Mouse (Mus musculus) hindbrain, embryonic 16.5 days (tissue): Measurements from ENCODE around the gene BC024063. TPM values are rescaled to one million over a fixed set of nuclear protein-coding genes. Genes with fewer than 3 reads are reported as not detected.
"Not testable (repeated sequence)": the region's sequence is repeated elsewhere in the genome, so short reads cannot be mapped to it uniquely, and the experiment has no call there.

Source experiments
- ATAC-seq: fragments of 200-750 bp; cut with Nextera tagmentation; 2 replicates; pipeline ENCODE4 v1.8.0; 2017; ENCODE audit warnings: moderate TSS enrichment, moderate library complexity
- H3K27ac ChIP-seq: fragments of 300-500 bp; sonication (generic); 2 replicates; pipeline ENCODE4 v1.5.1; 2014; ENCODE audit warnings: low read depth, mild to moderate bottlenecking, control low read depth, low read length, moderate library complexity
- H3K27me3 ChIP-seq: fragments of 300-500 bp; sonication (generic); replicated peaks from 2 replicates; pipeline ENCODE4 v1.6.1; 2014; ENCODE audit warnings: low read length; ENCODE audit not compliant: control insufficient read depth, insufficient read depth
- H3K36me3 ChIP-seq: fragments of 300-500 bp; sonication (generic); 2 replicates; pipeline ENCODE4 v1.6.1; 2014; ENCODE audit warnings: mild to moderate bottlenecking, low read length, moderate library complexity, mixed read lengths; ENCODE audit not compliant: control insufficient read depth, insufficient read depth
- H3K4me1 ChIP-seq: fragments of 300-500 bp; sonication (generic); 2 replicates; pipeline ENCODE4 v1.6.1; 2014; ENCODE audit warnings: low read depth, low read length; ENCODE audit not compliant: control insufficient read depth, insufficient read depth
- H3K4me2 ChIP-seq: fragments of 300-500 bp; sonication (generic); 2 replicates; pipeline ENCODE4 v1.6.1; 2014; ENCODE audit warnings: mild to moderate bottlenecking, low read length, control low read depth, moderate library complexity
- H3K4me3 ChIP-seq: fragments of 300-500 bp; sonication (generic); 2 replicates; pipeline ENCODE4 v1.5.1; 2014; ENCODE audit warnings: mild to moderate bottlenecking, low read length, control low read depth, moderate library complexity
- H3K9ac ChIP-seq: fragments of 300-500 bp; sonication (generic); 2 replicates; pipeline ENCODE4 v1.6.1; 2014; ENCODE audit warnings: low read depth, mild to moderate bottlenecking, control low read depth, low read length, moderate library complexity
- H3K9me3 ChIP-seq: fragments of 300-500 bp; sonication (generic); 2 replicates; pipeline ENCODE4 v1.6.1; 2014; ENCODE audit warnings: mild to moderate bottlenecking, low read length, moderate library complexity; ENCODE audit not compliant: control insufficient read depth
- WGBS: fragments of 180-500 bp; shearing (Covaris S2); extraction: QIAGEN DNeasy Blood & Tissue Kit; methylation state at CpG from one replicate; pipeline ENCODE4 v1.1.7; 2014; 5-methylcytosine and 5-hydroxymethylcytosine counted together
- polyA plus RNA-seq: library from polyadenylated mRNA; unstranded; fragments of >200 nt; fragmentation: Nextera tagmentation; extraction: Ambion mirVana; gene quantifications from 2 replicates; pipeline ENCODE4 v1.2.1, GENCODE M21; 2015

Gene BC024063
- polyA plus RNA-seq: 5.4 and 6.4 TPM in 2 replicates

DNA sequence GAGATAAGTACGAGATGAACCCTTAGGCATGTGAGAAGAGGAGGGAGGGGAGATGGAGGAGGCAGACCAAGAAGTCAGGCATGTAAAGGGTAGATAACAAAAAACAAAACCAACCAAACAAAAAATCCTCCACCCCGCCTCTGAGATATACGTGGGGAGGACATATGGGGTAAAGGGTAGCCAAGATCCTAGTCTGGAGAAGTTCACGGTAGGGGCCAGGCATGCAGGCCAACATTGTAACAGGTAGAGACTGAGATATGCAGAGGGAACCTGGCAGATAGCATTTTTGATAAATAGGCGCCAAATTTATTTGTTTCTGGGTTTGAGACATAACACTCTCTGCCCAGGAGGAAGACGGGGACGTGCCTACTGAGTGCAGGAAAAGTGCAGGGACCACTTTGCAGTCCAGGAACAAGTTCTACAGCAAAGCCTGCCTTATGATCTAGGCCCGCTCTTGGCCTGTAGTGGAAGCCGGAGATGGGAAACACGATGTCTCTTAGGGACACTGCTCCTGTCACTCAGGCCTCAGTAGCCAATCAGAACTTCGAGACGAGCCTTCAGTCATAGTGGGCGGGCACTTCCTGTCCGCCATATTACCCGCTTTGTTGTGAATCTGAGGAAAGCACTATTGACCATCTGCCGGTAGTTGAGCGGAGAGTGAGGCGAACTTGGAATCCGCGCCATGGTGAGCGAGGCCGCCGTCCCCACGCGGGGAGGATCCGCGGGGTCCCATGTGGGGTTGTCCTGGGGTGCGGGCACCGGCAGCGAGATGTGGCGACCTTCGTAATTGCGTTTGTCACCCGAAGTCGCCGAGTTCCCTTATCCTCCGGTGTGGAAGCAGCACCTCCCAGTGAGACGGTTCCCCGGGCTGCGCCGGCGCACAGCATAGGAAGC, at the start of gene BC024063:
Gene BC024063 (plus strand): TSS at position 626 of the 894 bp plus-strand sequence.
- ATAC-seq: peak; percentile 99
- peak within 1 kb of the TSS; percentile 68 for H3K9ac ChIP-seq
- 22% methylated on average over 42 of the region's 42 CpGs for WGBS

DNA sequence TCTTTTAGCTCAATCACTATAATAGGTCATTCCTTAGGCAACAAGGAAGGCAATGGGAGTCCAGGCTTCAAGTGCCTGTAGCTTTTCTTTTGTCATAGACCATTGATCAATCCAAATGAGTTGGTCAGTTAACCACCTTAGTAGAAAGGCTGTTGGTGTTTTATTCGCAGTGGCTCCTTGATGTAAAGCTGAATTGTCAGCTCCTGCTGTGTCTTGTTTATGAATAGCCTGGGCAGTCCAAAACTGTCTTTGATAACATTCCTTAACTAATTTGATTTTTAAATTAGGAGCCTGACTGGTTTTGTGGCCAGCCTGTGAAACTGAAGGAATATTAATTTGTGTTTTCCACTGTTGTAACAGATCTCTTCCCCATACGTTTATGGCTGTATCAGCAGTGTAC, 41.0 kb upstream of the BC024063 start:
- Histone ChIP-seq H3K27me3 (no peaks in the 10 kb centered on the region), H3K4me3 (no peak overlapping the region)
- 81% methylated on average over 2 of the region's 2 CpGs for WGBS

More for the DNA sequence above, at the start of gene BC024063:
- Histone ChIP-seq H3K4me2 (peak within 1 kb of the TSS; percentile 55), H3K4me3 (peak within 1 kb of the TSS; percentile 50), H3K27ac (peak within 1 kb of the TSS; percentile 87)
- not testable (repeated sequence) for H3K27me3 ChIP-seq, H3K9me3 ChIP-seq, H3K4me1 ChIP-seq, H3K36me3 ChIP-seq

DNA sequence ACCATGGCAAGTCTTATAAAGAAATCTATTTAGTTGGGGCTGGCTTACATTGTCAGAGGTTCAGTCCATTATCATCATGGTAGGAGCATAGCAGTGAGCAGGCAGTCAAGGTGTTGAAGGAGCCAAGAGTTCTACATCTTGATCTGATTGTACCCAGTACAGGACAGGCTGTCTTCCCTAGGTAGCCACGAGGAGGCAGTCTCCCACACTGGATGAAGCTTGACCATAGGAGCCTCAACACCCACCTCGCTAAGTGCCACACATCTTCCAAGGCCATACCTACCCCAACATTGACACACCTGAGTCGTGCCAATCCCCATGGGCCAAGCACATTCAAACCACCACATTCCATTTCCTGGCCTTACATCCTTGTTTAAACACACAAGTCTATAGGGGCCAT, 36.5 kb upstream of the BC024063 start:
- Histone ChIP-seq H3K9me3 (peaks cover 19% of the 10 kb centered on the region), H3K27ac (no peak overlapping the region), H3K4me1 (peaks cover 7% of the 10 kb centered on the region), H3K36me3 (peaks cover 5% of the 10 kb centered on the region), H3K27me3 (no peaks in the 10 kb centered on the region), H3K4me2 (no peak overlapping the region), H3K9ac (no peak overlapping the region), H3K4me3 (no peak overlapping the region)
- ATAC-seq: no peak
- 89% methylated on average over 3 of the region's 3 CpGs for WGBS

More for the DNA sequence above, 41.0 kb upstream of the BC024063 start:
- ATAC-seq: no peak
- Histone ChIP-seq H3K4me1 (peaks cover under 1% of the 10 kb centered on the region), H3K27ac (no peak overlapping the region), H3K9me3 (no peaks in the 10 kb centered on the region; the same call in 1 of the 2 replicates), H3K9ac (no peak overlapping the region), H3K4me2 (no peak overlapping the region), H3K36me3 (no peaks in the 10 kb centered on the region)

DNA sequence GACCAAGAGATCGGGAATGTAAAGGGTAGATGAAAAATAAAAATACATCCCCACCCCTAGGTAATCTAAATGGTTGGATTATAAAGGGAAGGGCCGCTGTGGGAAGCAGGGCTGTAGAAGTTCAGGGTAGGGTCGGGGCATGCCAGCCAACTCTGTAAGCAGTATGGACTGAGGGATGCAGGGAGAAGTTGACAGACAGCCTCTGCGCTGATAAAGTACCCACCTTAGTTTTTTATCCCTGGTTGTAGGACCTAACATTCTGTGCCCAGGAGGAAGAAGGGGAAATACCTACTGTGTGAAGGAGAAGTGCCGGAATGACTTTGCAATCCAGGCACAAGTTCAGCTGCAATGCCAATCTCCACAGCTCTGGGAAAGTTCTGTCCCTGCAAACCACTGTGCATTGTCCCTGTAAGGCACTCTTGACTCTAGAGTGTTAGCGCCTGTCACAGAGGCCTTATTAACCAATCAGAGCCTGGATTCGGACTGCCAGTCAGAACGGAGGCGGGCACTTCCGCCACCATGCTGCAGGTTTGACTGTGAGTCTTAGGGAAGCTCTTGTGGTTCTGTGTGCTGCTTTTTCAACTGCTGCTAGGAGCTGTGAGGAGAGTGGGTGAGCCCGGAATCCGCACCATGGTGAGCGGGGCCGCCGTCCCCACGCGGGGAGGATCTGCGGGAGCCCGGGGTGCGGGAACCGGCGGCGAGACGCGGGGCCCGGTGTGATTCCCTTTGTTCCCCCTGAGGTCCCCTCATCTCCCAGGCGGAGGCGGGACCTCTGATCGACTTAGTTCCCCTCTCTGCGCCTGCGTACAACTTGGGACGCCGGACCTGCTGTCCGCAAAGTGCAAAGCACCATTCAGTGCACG, 35.3 kb upstream of the BC024063 start, which contains the start of gene Zfp873:
Gene Zfp873 (plus strand): TSS at position 527 of the 863 bp plus-strand sequence.
- ATAC-seq: peak; percentile 100
- peaks cover 9% of the 10 kb centered on the region for H3K36me3 ChIP-seq
- H3K9ac ChIP-seq: peak within 1 kb of the TSS; percentile 80
- peak within 1 kb of the TSS; percentile 64 for H3K4me2 ChIP-seq
- H3K27ac ChIP-seq: peak within 1 kb of the TSS; percentile 96
- peaks cover 7% of the 10 kb centered on the region for H3K4me1 ChIP-seq
- peak within 1 kb of the TSS; percentile 63 for H3K4me3 ChIP-seq
- H3K9me3 ChIP-seq: peaks cover 31% of the 10 kb centered on the region
- H3K27me3 ChIP-seq: no peaks in the 10 kb centered on the region
- WGBS: 8% methylated on average over 35 of the region's 35 CpGs

DNA sequence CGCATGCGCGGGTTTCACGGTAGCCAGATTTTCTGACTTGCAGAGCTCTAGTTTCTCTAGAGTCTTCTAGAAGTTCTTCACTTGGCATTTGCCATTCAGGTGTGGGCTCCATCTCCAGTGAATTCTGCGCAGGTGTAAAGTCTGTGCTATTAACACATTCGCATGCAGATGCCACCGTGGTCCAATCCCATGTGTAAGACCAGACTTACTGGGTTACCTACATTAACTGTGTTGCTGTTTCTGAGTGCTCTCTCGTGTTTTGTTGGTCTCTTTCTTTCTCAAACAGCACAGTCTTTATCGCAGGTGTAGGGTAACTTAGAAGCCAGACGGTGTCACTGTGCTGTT, 34.7 kb upstream of the BC024063 start:
- peaks cover 36% of the 10 kb centered on the region for H3K9me3 ChIP-seq
- ATAC-seq: peak; percentile 43

GRCm38 (mm10) chr10:82083622-82083971, 444 bp downstream of the BC024063 start:
- peak overlapping the region; percentile 68 for H3K9ac ChIP-seq
- WGBS: 30% methylated on average over 9 of the region's 14 CpGs
- not testable (repeated sequence) for H3K36me3 ChIP-seq, H3K27me3 ChIP-seq, H3K4me1 ChIP-seq, H3K9me3 ChIP-seq
- peak overlapping the region; percentile 55 for H3K4me2 ChIP-seq
- peak overlapping the region; percentile 50 for H3K4me3 ChIP-seq
- ATAC-seq: peak; percentile 24; the same call in 1 of the 2 replicates
- peak overlapping the region; percentile 87 for H3K27ac ChIP-seq

More for the DNA sequence above, 34.7 kb upstream of the BC024063 start:
- not testable (repeated sequence) for H3K4me1 ChIP-seq, H3K27me3 ChIP-seq
- peak overlapping the region; percentile 80 for H3K9ac ChIP-seq
- peak overlapping the region; percentile 64 for H3K4me2 ChIP-seq
- peaks cover 10% of the 10 kb centered on the region for H3K36me3 ChIP-seq
- 31% methylated on average over 10 of the region's 10 CpGs for WGBS
- peak overlapping the region; percentile 63 for H3K4me3 ChIP-seq
- H3K27ac ChIP-seq: peak overlapping the region; percentile 96

GRCm38 (mm10) chr10:82117206-82117605, 34.1 kb downstream of the BC024063 start:
- Histone ChIP-seq H3K9me3 (peaks cover 32% of the 10 kb centered on the region), H3K4me3 (no peak overlapping the region), H3K27me3 (no peaks in the 10 kb centered on the region), H3K4me2 (no peak overlapping the region), H3K9ac (no peak overlapping the region), H3K4me1 (no peaks in the 10 kb centered on the region), H3K27ac (no peak overlapping the region), H3K36me3 (peaks cover 5% of the 10 kb centered on the region)
- 82% methylated on average over 3 of the region's 3 CpGs for WGBS
- ATAC-seq: no peak

GRCm38 (mm10) chr10:82127850-82128401, 44.8 kb downstream of the BC024063 start, which contains the start of gene AU041133:
TSS of gene AU041133 (plus strand) at chr10:82128013.
- Histone ChIP-seq H3K36me3 (no peaks in the 10 kb centered on the region; the same call in 1 of the 2 replicates), H3K27me3 (no peaks in the 10 kb centered on the region), H3K9ac (peak within 1 kb of the TSS; percentile 82), H3K4me3 (peak within 1 kb of the TSS; percentile 74), H3K9me3 (peaks cover 11% of the 10 kb centered on the region), H3K4me1 (no peaks in the 10 kb centered on the region; the same call in 1 of the 2 replicates), H3K27ac (peak within 1 kb of the TSS; percentile 92), H3K4me2 (peak within 1 kb of the TSS; percentile 67)
- WGBS: 4% methylated on average over 30 of the region's 41 CpGs
- ATAC-seq: peak; percentile 100
